16 mouse cellular contexts compared by ENCODE assay signal in the genomic region with DNA sequence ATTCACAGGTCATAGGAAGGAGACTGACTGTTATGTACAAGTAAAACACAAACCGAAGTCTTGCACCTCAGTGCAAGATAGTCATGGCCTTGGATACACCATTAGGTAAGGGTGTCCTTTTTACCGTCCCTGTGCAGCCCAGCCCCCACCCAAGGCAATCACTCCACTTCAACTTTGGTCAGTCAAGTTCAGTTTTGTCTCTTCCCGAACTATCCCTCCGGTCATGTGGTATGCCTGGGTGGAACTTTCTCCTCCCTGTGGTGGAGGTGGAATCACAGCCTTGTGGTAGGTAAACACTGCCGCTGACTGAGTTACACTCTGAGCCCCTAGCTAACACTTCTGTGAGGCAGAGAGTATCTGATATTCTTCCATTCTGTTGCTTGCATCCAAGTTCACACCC. TPM values are rescaled to one million over a fixed set of nuclear protein-coding genes. Genes with fewer than 3 reads are reported as not detected.
A peak's percentile ranks its signal among the peaks of the same experiment; 100 is the strongest.
DNase-seq lines count a peak whose midpoint lies in the region; ATAC-seq and TF ChIP-seq lines count a peak whose summit lies in the region.
"Had no signal": no experiment of that assay in that cellular context is flagged by ENCODE, and none has a peak within 500 bp of the region (broad histone marks: within the 10 kb centered on the region; RNA-seq: fewer than 3 reads in every experiment).

No protein-coding gene starts in this region.

- no peak overlapping the region for H3K4me3 ChIP-seq in intestine, postnatal 0 days (ENCODE audit: low read depth, low read length)
- no peak overlapping the region for H3K4me3 ChIP-seq in intestine, embryonic 16.5 days (ENCODE audit: low read length)
- no peak overlapping the region for H3K4me3 ChIP-seq in liver, embryonic 15.5 days (replicated peaks)
- H3K4me3 ChIP-seq: neural tube, embryonic 15.5 days had no signal

- no peak overlapping the region for H3K27ac ChIP-seq in intestine, postnatal 0 days (ENCODE audit: low read depth, low read length)
- no peak overlapping the region for H3K27ac ChIP-seq in intestine, embryonic 16.5 days (ENCODE audit: low read length)
- H3K27ac ChIP-seq in liver, embryonic 15.5 days (replicated peaks): 0 out of 2 replicates have a peak overlapping the region, but pooled peaks have one; percentile 9
- H3K27ac ChIP-seq: heart, embryonic 15.5 days; hindbrain, embryonic 15.5 days; neural tube, embryonic 15.5 days had no signal

- H3K4me2 ChIP-seq in intestine, postnatal 0 days (replicated peaks; ENCODE audit: low read depth): peak overlapping the region; percentile 97; the same call in 1 of the 2 replicates
- H3K4me2 ChIP-seq in intestine, embryonic 16.5 days (ENCODE audit: low read depth, low read length): no peak overlapping the region
- 0 out of 2 replicates have a peak overlapping the region, but pooled peaks have one; percentile 100 for H3K4me2 ChIP-seq in liver, embryonic 15.5 days

- 45% methylated on average over 5 of the region's 5 CpGs for WGBS in intestine, postnatal 0 days
- 62% methylated on average over 5 of the region's 5 CpGs for WGBS in intestine, embryonic 16.5 days
- 61% methylated on average over 5 of the region's 5 CpGs for WGBS in liver, embryonic 15.5 days (ENCODE audit: insufficient replicate concordance)

- peak; percentile 4 for DNase-seq in cerebellum, adult 11 months
- DNase-seq in cerebellum, postnatal 36 days: no peak
- DNase-seq in R1 (ENCODE audit: low read depth, low spot score): peak; percentile 52
- DNase-seq in adrenal gland, adult 8-10 months: no peak
- DNase-seq in left cerebral cortex, adult 9 months (ENCODE audit: low spot score in 2 of 2): no peak
- DNase-seq: gastrocnemius, postnatal 14 days; thymus, postnatal 25 days had no signal

- H3K27me3 ChIP-seq in intestine, postnatal 0 days (replicated peaks; ENCODE audit: control insufficient read depth, insufficient read depth, low read length): no peaks in the 10 kb centered on the region
- no peaks in the 10 kb centered on the region for H3K27me3 ChIP-seq in intestine, embryonic 16.5 days (replicated peaks; ENCODE audit: control insufficient read depth, insufficient read depth, low read length)
- H3K27me3 ChIP-seq in liver, embryonic 15.5 days: peaks cover 14% of the 10 kb centered on the region

- TF ChIP-seq CTCF in intestine, postnatal 0 days (IDR thresholded peaks at IDR 0.05; ENCODE audit: low read depth): peak; percentile 32

- no peaks in the 10 kb centered on the region for H3K4me1 ChIP-seq in intestine, postnatal 0 days (replicated peaks; ENCODE audit: control insufficient read depth, insufficient read depth, low read length)
- H3K4me1 ChIP-seq in intestine, embryonic 16.5 days (ENCODE audit: control insufficient read depth, insufficient read depth, low read length): peaks cover 18% of the 10 kb centered on the region
- H3K4me1 ChIP-seq in liver, embryonic 15.5 days (replicated peaks): peaks cover 31% of the 10 kb centered on the region

- H3K9ac ChIP-seq in intestine, postnatal 0 days (ENCODE audit: low read depth, low read length): no peak overlapping the region
- no peak overlapping the region for H3K9ac ChIP-seq in intestine, embryonic 16.5 days (ENCODE audit: low read depth, low read length)
- no peak overlapping the region for H3K9ac ChIP-seq in liver, embryonic 15.5 days
- H3K9ac ChIP-seq: hindbrain, embryonic 15.5 days had no signal

- no peak for ATAC-seq in intestine, postnatal 0 days
- no peak for ATAC-seq in intestine, embryonic 16.5 days
- no peak for ATAC-seq in liver, embryonic 15.5 days (ENCODE audit: insufficient read depth)
- ATAC-seq: forebrain, embryonic 16.5 days had no signal

- H3K9me3 ChIP-seq in intestine, postnatal 0 days (ENCODE audit: control insufficient read depth): no peaks in the 10 kb centered on the region
- no peaks in the 10 kb centered on the region for H3K9me3 ChIP-seq in intestine, embryonic 16.5 days (ENCODE audit: control insufficient read depth, low read length)
- no peaks in the 10 kb centered on the region for H3K9me3 ChIP-seq in liver, embryonic 15.5 days (replicated peaks)
- H3K9me3 ChIP-seq: forebrain, embryonic 10.5 days; heart, embryonic 15.5 days; hindbrain, embryonic 15.5 days; limb, embryonic 10.5 days; neural tube, embryonic 15.5 days had no signal

- no peaks in the 10 kb centered on the region for H3K36me3 ChIP-seq in intestine, postnatal 0 days (ENCODE audit: control insufficient read depth, insufficient read depth)
- no peaks in the 10 kb centered on the region for H3K36me3 ChIP-seq in intestine, embryonic 16.5 days (ENCODE audit: control insufficient read depth, insufficient read depth, low read length)
- no peaks in the 10 kb centered on the region for H3K36me3 ChIP-seq in liver, embryonic 15.5 days (replicated peaks)
- H3K36me3 ChIP-seq: forebrain, embryonic 10.5 days; heart, embryonic 15.5 days; hindbrain, embryonic 15.5 days; neural tube, embryonic 15.5 days had no signal

RNA-seq across cellular contexts. Expression of gene Rybp, which starts 1.8 kb away (rescaled TPM):
- polyA plus RNA-seq in intestine, postnatal 0 days (2015; fragmentation: Nextera tagmentation; extraction: Ambion mirVana): 13.5 and 14.7 TPM in 2 replicates
- 6.0 and 10.1 TPM in 2 replicates for polyA plus RNA-seq in intestine, embryonic 16.5 days (2015; fragmentation: Nextera tagmentation; extraction: Ambion mirVana)
- 5.1 and 5.4 TPM in 2 replicates for polyA plus RNA-seq in liver, embryonic 15.5 days (2015; fragmentation: Nextera tagmentation; extraction: Ambion mirVana)
- 10 to 100 TPM; 22.0 to 31.9 (median 28.6) TPM for total RNA-seq in adrenal gland, adult 8-10 months (2022)

Comparison
In these comparisons a context has a peak if more than half of its experiments do, and no peak if none do; other contexts are left out.
1. DNase-seq: peak in cerebellum, adult 11 months (single experiment) and R1 (single experiment); none in cerebellum, postnatal 36 days (0 of 2), adrenal gland, adult 8-10 months (single experiment) and left cerebral cortex, adult 9 months (0 of 2).